Mouse (Mus musculus): ENCODE measurements around the gene Hbq1b.
A peak's percentile ranks its signal among the peaks of the same experiment; 100 is the strongest.

The Hbq1b gene

DNA sequence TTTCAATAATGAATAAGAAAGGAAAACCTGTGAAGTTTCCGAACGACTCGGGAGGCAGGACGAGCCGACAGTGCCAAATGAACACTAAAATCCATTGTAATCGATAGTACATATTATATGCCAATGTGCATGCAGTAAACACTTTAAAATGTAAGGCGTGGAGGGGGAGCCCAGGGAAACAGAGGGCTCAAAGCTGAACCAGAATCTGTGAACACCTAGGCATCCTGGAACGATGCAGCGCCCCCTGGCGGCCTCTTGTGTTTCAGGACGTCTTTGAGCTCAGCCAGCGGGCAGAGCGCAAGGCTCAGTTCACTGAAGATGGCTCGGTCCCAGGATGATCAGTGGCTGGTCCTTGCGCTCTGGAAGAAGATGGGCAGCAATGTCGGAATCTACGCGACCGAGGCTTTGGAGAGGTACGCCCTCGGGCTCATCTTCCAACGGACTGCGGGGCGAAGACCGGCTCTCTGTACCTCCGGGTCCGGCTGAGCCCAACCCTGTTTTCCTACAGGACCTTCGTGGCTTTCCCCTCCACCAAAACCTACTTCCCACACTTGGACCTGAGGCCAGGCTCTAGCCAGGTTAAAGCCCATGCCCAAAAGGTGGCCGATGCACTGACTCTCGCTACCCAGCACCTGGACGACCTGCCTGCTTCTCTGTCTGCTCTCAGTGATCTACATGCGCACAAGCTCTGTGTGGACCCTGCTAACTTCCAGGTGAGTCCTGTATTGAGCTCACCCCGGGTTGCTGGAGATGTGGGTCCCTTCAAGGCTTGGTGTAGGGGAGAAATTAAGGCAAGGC is at the start of gene Hbq1b:
Gene Hbq1b (plus strand): TSS at position 271 of the 798 bp plus-strand sequence.
- DNase-seq (ENCODE audit: low spot score): peak; percentile 88

DNA sequence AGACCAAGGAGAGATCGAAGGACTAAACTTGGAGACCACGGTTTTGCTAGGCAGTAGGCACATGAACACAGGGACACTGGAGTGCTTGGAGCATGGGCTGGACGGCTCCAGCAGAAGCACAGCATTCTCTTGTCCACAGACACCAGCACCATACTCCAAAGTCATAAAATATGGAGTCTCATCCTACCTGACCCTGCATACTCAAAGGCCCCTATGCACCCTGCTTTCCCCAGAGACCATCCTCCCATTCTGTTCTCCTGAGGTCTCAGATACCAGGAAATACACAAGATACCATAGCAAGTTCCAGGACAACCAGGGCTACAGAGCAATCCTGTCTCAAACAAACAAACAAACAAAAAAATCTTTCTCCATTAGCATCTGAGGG is 49.4 kb upstream of the Hbq1b start:
- no peak for DNase-seq (ENCODE audit: low spot score)

- peak; percentile 80 for DNase-seq (ENCODE audit: low spot score)
Observed at GRCm38 (mm10) chr11:32238093-32238860, 48.5 kb upstream of the Hbq1b start.

GRCm38 (mm10) chr11:32241391-32241790 is 45.4 kb upstream of the Hbq1b start:
- no peak for DNase-seq (ENCODE audit: low spot score)

DNA sequence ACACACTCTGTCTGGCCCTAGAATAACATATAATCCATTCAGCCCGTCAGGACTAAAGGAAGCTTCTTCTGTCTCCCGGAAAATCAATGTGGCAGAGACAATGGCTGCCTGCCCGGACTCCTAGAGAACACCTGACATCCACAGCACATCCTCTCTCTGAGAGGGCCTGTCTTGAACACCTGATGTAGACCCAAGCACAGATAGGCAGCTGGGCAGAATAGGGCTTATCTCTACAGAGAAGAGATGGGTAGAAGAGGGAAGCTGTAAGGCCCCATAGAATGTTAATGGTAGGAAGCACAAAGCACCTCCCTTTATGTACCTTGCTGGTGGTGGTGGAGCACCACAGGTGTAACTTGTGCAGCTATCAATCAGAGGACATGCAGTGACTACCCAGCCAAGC is 44.6 kb upstream of the Hbq1b start:
- no peak for DNase-seq (ENCODE audit: low spot score)

DNA sequence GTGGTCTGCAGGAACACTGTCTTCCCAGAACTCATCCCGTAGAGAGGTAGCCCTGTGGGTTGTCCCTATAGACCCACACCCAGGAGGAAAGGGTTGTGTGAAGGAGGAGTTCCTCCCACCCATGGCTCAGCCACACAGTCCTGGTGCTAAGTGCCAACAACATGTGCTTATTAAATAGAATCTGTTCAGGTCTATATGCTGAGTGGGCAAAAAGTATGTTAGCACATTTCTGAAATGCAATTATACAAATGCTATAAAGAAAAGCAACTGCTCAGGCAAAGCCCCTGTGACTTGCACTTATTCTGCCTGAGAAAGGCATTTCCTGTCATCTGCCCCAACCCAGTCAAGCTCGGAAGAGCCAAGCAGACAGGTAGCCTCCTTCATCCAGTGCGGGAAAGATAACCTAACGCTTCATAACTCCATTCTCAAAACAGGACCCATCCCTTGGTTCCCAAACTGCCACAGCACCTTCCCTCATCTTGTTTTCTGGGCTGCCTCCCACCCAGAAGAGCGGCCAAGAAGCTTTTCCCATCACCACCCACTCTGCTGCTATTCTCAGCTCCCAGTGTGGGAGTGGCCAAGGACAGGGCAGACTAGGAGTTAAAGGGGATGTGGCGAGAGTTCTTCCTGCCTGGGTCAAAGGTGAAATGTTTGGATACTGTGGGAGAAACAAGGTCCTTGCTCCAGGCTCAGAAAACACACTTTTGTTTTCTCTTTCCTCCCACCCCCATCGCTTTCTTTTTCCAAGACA is 43.4 kb upstream of the Hbq1b start:
- DNase-seq (ENCODE audit: low spot score): no peak

GRCm38 (mm10) chr11:32244064-32244463 is 42.7 kb upstream of the Hbq1b start:
- DNase-seq (ENCODE audit: low spot score): no peak

- no peak for DNase-seq (ENCODE audit: low spot score)
Observed at GRCm38 (mm10) chr11:32244617-32245016, 42.1 kb upstream of the Hbq1b start.

GRCm38 (mm10) chr11:32245614-32246013 is 41.2 kb upstream of the Hbq1b start:
- no peak for DNase-seq (ENCODE audit: low spot score)

GRCm38 (mm10) chr11:32247068-32247467 is 39.7 kb upstream of the Hbq1b start:
- DNase-seq (ENCODE audit: low spot score): no peak

DNA sequence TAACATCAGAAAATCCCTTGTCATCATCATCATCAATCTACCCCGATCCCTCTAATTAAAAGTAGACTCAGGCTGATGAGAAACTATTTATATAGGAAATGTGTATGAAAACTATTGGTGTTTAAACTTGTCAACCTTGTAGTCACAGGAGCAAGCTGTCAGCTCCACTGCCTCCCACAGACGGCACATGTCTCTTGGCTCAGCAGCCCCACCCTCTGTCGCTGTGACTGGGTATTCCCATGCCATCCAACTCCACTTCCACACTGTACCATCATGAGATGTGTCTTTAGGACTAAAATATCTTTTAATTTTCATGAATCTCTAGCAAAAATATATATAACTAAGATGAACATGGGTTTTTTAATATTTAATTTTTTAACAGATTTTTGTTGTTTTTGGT is 38.4 kb upstream of the Hbq1b start:
- no peak for DNase-seq (ENCODE audit: low spot score)

GRCm38 (mm10) chr11:32250880-32251763 is 35.6 kb upstream of the Hbq1b start:
- DNase-seq (ENCODE audit: low spot score): no peak

DNA sequence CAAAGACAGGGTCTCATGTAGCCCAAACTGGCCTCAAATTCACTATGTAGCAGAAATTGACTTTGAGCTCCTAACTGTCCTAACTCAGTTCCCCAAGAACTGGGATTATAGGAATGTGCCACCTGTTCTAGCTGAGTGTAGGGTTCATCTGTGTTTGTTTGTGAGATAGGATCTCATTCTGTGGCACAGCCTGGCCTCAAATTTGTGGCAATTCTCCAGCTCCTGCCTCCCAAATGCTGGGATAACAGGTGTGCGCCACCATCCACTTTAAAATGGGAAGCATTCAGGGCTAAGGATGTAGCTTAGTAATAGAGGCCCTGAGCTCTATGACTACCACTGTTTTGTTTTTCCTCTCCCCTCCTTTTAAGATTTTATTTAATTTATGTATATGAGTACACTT is 33.6 kb upstream of the Hbq1b start:
- no peak for DNase-seq (ENCODE audit: low spot score)

- no peak for DNase-seq (ENCODE audit: low spot score)
Observed at GRCm38 (mm10) chr11:32256146-32256545, 30.6 kb upstream of the Hbq1b start.

- no peak for DNase-seq (ENCODE audit: low spot score)
Observed at GRCm38 (mm10) chr11:32256566-32256965, 30.2 kb upstream of the Hbq1b start.

GRCm38 (mm10) chr11:32262674-32263415 is 23.9 kb upstream of the Hbq1b start:
- DNase-seq (ENCODE audit: low spot score): no peak

DNA sequence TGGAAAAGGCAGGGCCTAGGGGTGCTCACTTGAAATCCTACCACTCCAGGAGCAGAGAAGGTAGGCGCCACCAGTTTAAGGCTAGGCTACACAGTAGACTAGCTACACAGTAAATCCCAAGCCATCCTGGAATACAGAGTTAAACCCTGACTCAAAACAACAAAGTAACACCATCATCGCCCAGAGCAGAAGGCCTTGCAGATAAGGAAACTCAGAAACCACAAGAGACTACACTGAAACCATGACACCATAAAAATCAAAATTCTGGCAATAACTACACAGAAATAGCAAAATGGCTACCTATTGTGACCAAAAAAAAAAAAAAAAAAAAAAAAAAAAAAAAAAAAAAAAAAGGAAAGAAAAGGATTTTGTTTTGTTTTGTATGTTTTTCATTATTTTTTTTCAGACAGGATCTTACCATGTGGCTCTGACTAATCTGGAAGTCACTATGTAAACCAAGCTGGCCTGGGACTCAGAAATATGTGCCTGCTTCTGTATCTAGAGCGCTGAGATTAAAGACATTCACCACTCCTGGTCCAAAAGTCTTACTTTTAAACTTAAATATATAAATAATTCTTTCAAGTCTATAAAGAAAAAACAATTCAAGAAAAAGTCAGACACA is 21.5 kb upstream of the Hbq1b start:
- no peak for DNase-seq (ENCODE audit: low spot score)

DNA sequence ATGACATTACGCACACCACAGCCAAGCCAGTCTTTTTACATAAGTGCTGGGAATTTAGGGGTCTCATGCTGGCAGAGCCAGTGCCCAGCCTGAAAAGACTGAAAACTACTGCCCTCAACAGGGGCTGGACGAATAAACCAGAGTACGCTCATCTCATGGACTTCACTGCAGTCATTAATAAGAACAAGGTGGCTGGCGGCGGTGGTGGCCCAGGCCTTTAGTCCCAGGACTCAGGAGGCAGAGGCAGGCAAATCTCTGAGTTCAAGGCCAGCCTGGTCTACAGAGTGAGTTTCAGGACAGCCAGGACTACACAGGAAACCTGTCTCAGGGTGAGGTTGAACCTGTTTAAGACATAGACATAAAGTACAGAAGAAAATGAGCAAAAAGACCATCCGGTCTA is 20.6 kb upstream of the Hbq1b start:
- no peak for DNase-seq (ENCODE audit: low spot score)

DNA sequence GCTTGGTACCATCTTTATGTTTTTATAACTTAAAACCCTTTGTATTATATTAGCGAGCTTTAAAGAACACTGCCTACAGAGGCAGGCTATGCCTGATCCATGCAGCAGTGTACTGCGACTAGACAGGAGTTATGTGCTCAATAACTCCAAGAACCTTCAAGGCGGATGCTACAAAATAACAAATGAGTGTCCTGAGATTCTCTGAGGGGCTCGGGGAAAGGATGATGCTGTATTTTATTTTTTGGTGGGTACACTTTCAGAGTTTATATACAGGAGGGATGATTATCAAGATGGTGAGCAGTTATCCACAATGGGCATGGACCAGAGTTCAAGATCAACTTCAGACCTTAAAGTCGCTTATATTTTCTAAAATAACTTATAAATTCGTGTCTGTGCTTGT is 20.0 kb upstream of the Hbq1b start:
- no peak for DNase-seq (ENCODE audit: low spot score)

- DNase-seq (ENCODE audit: low spot score): peak; percentile 95
Observed at GRCm38 (mm10) chr11:32267188-32267884, 19.4 kb upstream of the Hbq1b start, which contains the start of gene Nprl3. TSS of gene Nprl3 (minus strand) at chr11:32267707.
